Mouse (Mus musculus): ENCODE data around the gene Tbc1d2b. TPM values are rescaled to one million over a fixed set of nuclear protein-coding genes. Genes with fewer than 3 reads are reported as not detected.
A peak's percentile ranks its signal among the peaks of the same experiment; 100 is the strongest.

Gene Tbc1d2b
- total RNA-seq (2021) = 1 to 10 TPM; 5.1 to 5.6 TPM
- long read RNA-seq, experiment 1, full-length matches to known transcripts = 1 of 4 reads
- long read RNA-seq, experiment 1, partial matches to known transcripts = 0 of 4 reads
- long read RNA-seq, experiment 1, other reads (novel, unspliced or antisense) = 3 of 4 reads
- long read RNA-seq, experiment 2, partial matches to known transcripts = 1 of 1 reads
- long read RNA-seq, experiment 2, other reads (novel, unspliced or antisense) = 0 of 1 reads

DNA sequence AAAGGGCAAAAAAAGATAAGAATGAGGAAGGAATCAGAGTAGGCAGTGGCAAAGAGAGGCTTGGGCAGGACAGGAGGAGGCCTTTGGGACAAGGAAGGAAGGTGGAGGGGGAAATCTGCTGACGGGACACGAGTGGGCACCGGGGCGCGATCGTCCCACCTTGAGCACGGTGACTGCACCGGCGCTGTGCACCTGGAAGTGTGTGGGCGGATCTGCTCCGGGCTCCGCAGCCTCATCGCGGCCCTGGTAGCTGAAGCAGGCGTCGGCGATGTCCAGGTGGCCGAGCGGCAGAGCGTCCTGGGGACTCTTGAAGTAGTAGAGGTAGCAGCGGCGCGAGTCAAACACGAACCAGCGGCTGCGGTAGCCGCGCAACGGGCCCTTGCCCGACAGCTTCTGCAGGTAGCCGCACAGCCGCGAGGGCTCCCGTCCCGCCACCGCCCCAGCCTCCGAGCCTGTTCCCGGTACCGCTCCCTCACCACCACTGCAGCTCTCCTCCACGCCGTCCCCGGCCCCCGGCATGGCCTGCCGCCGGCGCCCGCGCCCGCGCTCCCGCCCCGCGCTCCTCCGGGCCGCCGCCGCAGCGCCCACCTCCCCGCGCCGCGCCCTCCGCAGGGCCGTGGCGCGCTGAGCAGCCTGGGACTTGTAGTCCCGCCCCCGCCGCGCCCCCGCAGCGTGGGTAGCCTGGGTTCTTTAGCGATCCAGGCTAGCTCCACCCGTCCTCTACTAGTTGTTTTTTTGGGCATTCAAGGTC, at the start of gene Tbc1d2b:
Gene Tbc1d2b (minus strand): TSS at position 612 of the 751 bp plus-strand sequence.
- DNase-seq = peak; percentile 54 to 62
- intact Hi-C loops (cut with DNase I) = no loop called here

DNA sequence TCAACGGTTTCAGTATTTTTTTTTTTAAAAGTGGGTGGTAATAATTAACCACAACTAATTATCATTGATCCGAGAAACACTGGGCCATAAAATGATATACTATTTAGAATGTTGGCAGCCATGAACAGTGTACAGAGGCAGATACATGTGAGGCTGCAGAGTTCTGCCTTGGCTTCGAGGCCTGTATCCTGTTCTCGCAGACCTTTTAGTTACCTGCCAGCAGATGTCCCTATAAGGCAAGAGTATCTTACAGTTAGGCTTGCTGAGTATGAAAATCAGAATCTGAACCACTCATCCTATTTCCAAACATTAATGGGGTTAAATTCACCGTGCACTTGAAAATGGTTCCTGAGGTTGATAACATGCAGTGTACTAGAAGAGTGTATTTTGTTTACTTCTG, 45.7 kb upstream of the Tbc1d2b start:
- no peak for DNase-seq
- intact Hi-C loops (cut with DNase I) = no loop called here

GRCm38 (mm10) chr9:90315662-90316061, 45.1 kb upstream of the Tbc1d2b start:
- intact Hi-C loops (cut with DNase I) = no loop called here
- DNase-seq = no peak

DNA sequence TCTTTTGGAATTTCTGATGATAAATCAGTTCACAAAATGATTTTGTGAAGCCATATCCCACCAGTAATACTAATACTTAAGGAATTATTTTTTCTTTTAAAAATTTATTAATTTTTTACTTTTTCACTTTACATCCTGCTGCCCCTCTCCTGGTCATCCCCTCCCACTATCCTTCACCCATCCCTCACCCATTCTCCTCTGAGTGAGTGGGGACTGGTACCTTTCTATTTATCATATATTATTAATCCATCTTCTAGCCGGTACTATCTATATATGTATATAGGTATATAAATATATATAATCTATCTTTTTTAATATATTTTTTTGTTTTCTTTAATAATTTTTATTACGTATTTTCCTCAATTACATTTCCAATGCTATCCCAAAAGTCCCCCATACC, 33.6 kb upstream of the Tbc1d2b start:
- DNase-seq = no peak
- intact Hi-C loops (cut with DNase I) = no loop called here

DNA sequence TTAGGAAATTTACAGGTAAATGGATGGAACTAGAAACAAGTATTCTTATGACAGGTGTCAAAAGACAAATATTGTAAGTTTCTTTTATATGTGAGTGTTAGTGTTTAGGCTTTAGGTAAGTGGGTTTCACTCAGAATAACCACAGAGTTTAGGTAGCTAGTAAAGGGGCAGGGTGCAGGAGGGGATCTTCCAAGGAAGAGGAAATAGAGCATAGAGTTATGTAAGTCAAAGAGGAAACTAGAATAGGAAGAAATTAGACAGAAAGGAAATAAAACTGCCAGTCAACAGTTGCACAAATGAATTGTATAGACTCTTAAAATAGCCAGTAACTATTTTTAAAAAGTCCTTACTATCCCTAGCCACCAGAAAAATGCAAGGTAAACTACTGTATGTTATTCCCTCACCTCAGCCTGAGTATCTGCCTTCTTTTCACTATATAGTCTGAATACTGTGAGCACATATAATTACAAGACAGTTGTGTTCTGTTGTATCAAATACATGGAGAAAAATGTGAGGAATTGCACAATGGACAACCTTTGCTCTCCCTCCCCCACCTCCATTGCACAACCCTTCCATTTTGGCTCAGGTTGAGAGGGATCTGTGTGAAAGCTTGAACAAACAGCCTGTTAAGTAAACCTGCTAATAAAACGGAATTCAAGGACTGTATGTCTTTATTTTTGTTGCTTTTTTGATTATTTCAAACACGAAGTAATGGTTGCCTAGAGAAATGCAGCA, 32.7 kb upstream of the Tbc1d2b start:
- intact Hi-C loops (cut with DNase I) = no loop called here
- no peak for DNase-seq

DNA sequence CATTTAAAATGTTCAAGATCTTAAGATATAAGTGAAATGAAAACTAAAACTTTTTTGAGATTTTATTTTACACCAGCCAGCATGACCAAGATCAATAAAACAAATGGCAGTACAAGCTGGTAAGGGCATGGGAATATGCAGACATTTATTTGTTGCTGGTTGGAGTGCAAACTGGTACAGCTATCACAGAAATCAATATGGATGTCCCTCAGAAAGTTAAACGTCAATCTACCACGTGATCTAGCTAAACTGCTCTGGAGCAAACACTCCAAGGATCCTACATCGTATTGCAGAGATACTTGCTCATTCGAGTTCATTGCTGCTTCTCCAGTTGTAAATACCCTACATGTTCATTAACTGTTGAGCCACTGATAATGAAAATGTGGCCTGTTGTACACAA, 32.1 kb upstream of the Tbc1d2b start:
- DNase-seq = no peak
- intact Hi-C loops (cut with DNase I) = no loop called here

GRCm38 (mm10) chr9:90301081-90301688, 30.6 kb upstream of the Tbc1d2b start:
- intact Hi-C loops (cut with DNase I) = no loop called here
- no peak for DNase-seq

DNA sequence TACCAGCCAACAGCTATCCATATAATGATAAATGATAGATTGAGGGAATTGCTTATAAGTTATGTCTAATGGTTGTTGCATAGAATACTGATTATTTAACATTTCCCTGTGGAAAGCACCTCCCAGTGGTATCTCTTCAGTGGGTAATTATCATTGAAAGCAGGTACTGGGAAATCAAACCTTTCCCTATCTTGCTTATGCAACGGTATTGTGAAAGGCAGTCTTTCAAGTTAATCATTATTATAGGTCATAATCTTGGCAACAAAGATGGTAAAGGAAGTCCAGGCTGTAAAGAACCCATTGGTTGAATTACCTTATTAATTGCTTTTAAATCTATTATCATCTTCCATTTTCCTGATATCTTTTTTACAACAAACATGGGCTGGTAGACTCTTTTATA, 27.0 kb upstream of the Tbc1d2b start:
- no peak for DNase-seq
- intact Hi-C loops (cut with DNase I) = no loop called here

GRCm38 (mm10) chr9:90293641-90294398, 23.2 kb upstream of the Tbc1d2b start:
- no peak for DNase-seq
- intact Hi-C loops (cut with DNase I) = no loop called here

- no peak for DNase-seq
- intact Hi-C loops (cut with DNase I) = no loop called here
These were observed 7.8 kb upstream of the Tbc1d2b start for GRCm38 (mm10) chr9:90278397-90278796.

DNA sequence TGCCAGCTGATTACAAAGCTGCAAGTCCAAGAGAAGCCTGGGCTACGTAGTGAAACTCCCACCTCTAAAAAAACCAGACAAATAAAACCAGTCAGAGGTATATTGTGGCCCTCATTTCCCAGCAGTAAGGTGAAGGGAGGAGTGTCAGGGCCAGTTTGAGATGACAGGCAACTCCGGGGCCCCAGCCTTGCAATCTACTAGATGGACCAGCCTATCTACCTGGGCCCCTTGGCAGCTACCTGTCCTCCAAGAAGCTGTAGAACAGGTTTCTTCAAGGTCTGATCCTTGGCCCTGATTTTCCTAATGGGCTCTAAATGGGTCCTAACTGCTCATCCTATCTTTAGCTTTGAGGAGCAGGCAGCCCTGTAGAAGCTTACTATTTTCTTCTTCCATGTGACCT, 7.3 kb upstream of the Tbc1d2b start:
- DNase-seq = no peak
- intact Hi-C loops (cut with DNase I) = no loop called here

- intact Hi-C loops (cut with DNase I) = no loop called here
These were observed 6.2 kb upstream of the Tbc1d2b start for GRCm38 (mm10) chr9:90276779-90277178.

GRCm38 (mm10) chr9:90275906-90276305, 5.3 kb upstream of the Tbc1d2b start:
- intact Hi-C loops (cut with DNase I) = no loop called here
- DNase-seq = no peak

More at GRCm38 (mm10) chr9:90276779-90277178, 6.2 kb upstream of the Tbc1d2b start:
- DNase-seq = no peak

- intact Hi-C loops (cut with DNase I) = no loop called here
- DNase-seq = no peak
These were observed 4.9 kb upstream of the Tbc1d2b start for GRCm38 (mm10) chr9:90275500-90275899.

GRCm38 (mm10) chr9:90274516-90274915, 3.9 kb upstream of the Tbc1d2b start:
- DNase-seq = no peak
- intact Hi-C loops (cut with DNase I) = no loop called here

- no peak for DNase-seq
- intact Hi-C loops (cut with DNase I) = no loop called here
These were observed 1.7 kb upstream of the Tbc1d2b start for GRCm38 (mm10) chr9:90272346-90272745.

GRCm38 (mm10) chr9:90271541-90272090, 1.0 kb upstream of the Tbc1d2b start:
- intact Hi-C loops (cut with DNase I) = no loop called here
- DNase-seq = no peak

GRCm38 (mm10) chr9:90270944-90271295, 316 bp upstream of the Tbc1d2b start:
- no peak for DNase-seq
- intact Hi-C loops (cut with DNase I) = no loop called here

DNA sequence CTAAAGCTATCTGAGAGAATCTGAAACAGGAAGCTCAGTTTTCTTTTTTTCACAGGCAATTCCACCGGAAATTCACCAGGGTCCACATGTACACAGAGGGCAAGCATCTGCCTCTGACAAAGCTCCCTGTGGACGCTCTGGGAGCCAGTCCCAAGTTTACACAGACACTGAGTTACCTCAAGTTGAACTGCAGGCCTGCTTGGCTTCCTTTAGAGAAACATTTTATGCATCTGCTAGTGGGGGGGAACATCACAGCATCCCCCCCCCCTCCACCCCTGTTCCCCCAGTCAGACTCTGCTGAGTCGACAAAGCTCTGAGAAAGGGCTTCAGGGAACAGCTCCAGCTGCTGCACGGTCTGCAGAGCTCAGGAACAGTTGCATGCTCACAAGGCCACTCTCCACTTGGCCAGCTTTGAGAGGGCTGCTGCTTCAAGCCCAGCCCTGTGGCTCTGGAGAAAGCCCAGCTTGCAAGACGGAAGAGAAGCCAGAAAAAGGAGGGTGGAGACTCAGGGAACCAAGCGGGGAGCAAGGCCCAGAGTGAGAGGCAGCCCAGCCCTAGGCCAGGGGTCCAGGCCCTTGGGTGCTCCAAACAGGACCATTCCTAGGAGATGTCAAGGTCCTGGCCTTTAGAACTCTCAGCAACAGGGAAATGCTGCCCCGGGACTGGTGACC, 1.5 kb downstream of the Tbc1d2b start:
- intact Hi-C loops (cut with DNase I) = no loop called here
- peak; percentile 62 to 65 for DNase-seq

GRCm38 (mm10) chr9:90266926-90267325, 3.7 kb downstream of the Tbc1d2b start:
- intact Hi-C loops (cut with DNase I) = no loop called here
- DNase-seq = no peak
